In genomic region chr15:102671721-102672214, GRCm38 (mm10) we compare ENCODE assay signal across 8 mouse cellular contexts. TPM values are rescaled to one million over a fixed set of nuclear protein-coding genes. Genes with fewer than 3 reads are reported as not detected.
A peak's percentile ranks its signal among the peaks of the same experiment; 100 is the strongest.
DNase-seq lines count a peak whose midpoint lies in the region; ATAC-seq and TF ChIP-seq lines count a peak whose summit lies in the region.

No protein-coding gene starts in this region.

- H3K4me1 ChIP-seq in cortical plate, adult 2 months (ENCODE audit: control insufficient read depth, insufficient read depth, low read length), result peaks cover 3% of the 10 kb centered on the region
- H3K4me1 ChIP-seq in intestine, embryonic 15.5 days (replicated peaks), result peaks cover 12% of the 10 kb centered on the region; the same call in 1 of the 2 replicates

- no peaks in the 10 kb centered on the region for H3K9me3 ChIP-seq in intestine, embryonic 15.5 days

- H3K27ac ChIP-seq in cortical plate, adult 2 months (ENCODE audit: insufficient read depth, low read length), result peak overlapping the region; percentile 98
- peak overlapping the region; percentile 98 for H3K27ac ChIP-seq in intestine, embryonic 15.5 days

- no peak for TF ChIP-seq CTCF in cortical plate, adult 2 months (IDR thresholded peaks at IDR 0.05; ENCODE audit: extremely low read depth, insufficient read depth, low read length)

- H3K4me2 ChIP-seq in intestine, embryonic 15.5 days (replicated peaks), result peak overlapping the region; percentile 88

- H3K9ac ChIP-seq in intestine, embryonic 15.5 days, result peak overlapping the region; percentile 70

- peaks cover 5% of the 10 kb centered on the region; the same call in 1 of the 2 replicates for H3K36me3 ChIP-seq in intestine, embryonic 15.5 days

- DNase-seq in adipocyte (ENCODE audit: low spot score), result peak; percentile 77
- peak; percentile 89 for DNase-seq in gastrocnemius, postnatal 25 days
- peak; percentile 91 for DNase-seq in left cerebral cortex, postnatal 4 days
- DNase-seq in mesoderm, embryonic 11.5 days (ENCODE audit: low read depth, low spot score), result peak; percentile 88
- peak; percentile 73 for DNase-seq in right cerebral cortex, postnatal 4 days
- peak; percentile 87 to 89 for DNase-seq in urinary bladder, postnatal 4 days (ENCODE audit: low spot score in 2 of 2)

- H3K4me3 ChIP-seq in cortical plate, adult 2 months (ENCODE audit: insufficient read depth, low read length), result peak overlapping the region; percentile 25
- peak overlapping the region; percentile 48 for H3K4me3 ChIP-seq in intestine, embryonic 15.5 days (replicated peaks)

- intact Hi-C loops in left cerebral cortex, postnatal 4 days (cut with DNase I), result loop anchor here (5.0 kb wide), 1 partner anchor 44 kb away; the partner anchor contains the start of genes Atf7 and Gm28047

- H3K27me3 ChIP-seq in intestine, embryonic 15.5 days (replicated peaks), result no peaks in the 10 kb centered on the region

- under 1% methylated on average over 34 of the region's 34 CpGs for WGBS in intestine, embryonic 15.5 days

- TF ChIP-seq POLR2A in cortical plate, adult 2 months (IDR thresholded peaks at IDR 0.05; ENCODE audit: extremely low read depth, insufficient read depth, low read length), result peak; percentile 53; the same call in 1 of the 2 replicates

- ATAC-seq in intestine, embryonic 15.5 days, result peak; percentile 68

RNA-seq across cellular contexts. Expression of gene Atp5g2, which starts 0.4 kb away (rescaled TPM):
- polyA plus RNA-seq in cortical plate, adult 2 months (2012; rRNA removed), result 293 and 296 TPM in 2 replicates
- total RNA-seq in gastrocnemius, postnatal 25 days (2021), result 10 to 100 TPM; 28.6 to 29.3 TPM
- polyA plus RNA-seq in intestine, embryonic 15.5 days (2015; fragmentation: Nextera tagmentation; extraction: Ambion mirVana), result 68.2 and 73.2 TPM in 2 replicates
- 10 to 100 TPM; 13.4 to 14.1 TPM for total RNA-seq in left cerebral cortex, postnatal 4 days (2021)

RNA-seq across cellular contexts. Expression of gene Atf7, which starts 46.5 kb away (rescaled TPM):
- 50.2 and 50.7 TPM in 2 replicates for polyA plus RNA-seq in cortical plate, adult 2 months (2012; rRNA removed)
- total RNA-seq in gastrocnemius, postnatal 25 days (2021), result 10 to 100 TPM; 41.6 to 51.6 TPM
- 25.9 and 31.8 TPM in 2 replicates for polyA plus RNA-seq in intestine, embryonic 15.5 days (2015; fragmentation: Nextera tagmentation; extraction: Ambion mirVana)
- total RNA-seq in left cerebral cortex, postnatal 4 days (2021), result 10 to 100 TPM; 41.7 to 46.1 TPM

RNA-seq across cellular contexts. Expression of gene Gm28047, which starts 46.9 kb away (rescaled TPM):
- not detected in 2 replicates for polyA plus RNA-seq in cortical plate, adult 2 months (2012; rRNA removed)
- total RNA-seq in gastrocnemius, postnatal 25 days (2021), result 1 to 10 TPM in 1 of 2 experiments, not detected in 1; 1.0 TPM
- polyA plus RNA-seq in intestine, embryonic 15.5 days (2015; fragmentation: Nextera tagmentation; extraction: Ambion mirVana), result 0.57 TPM in 1 of 2 replicates, not detected in the other
- total RNA-seq in left cerebral cortex, postnatal 4 days (2021), result 1 to 10 TPM in 1 of 2 experiments, not detected in 1; 2.2 TPM

RNA-seq across cellular contexts. Expression of gene Calcoco1, which starts 50.2 kb away (rescaled TPM):
- 62.5 and 67.0 TPM in 2 replicates for polyA plus RNA-seq in cortical plate, adult 2 months (2012; rRNA removed)
- total RNA-seq in gastrocnemius, postnatal 25 days (2021), result 10 to 100 TPM; 58.1 to 58.3 TPM
- 27.7 and 28.5 TPM in 2 replicates for polyA plus RNA-seq in intestine, embryonic 15.5 days (2015; fragmentation: Nextera tagmentation; extraction: Ambion mirVana)
- 10 to 100 TPM; 44.3 to 46.7 TPM for total RNA-seq in left cerebral cortex, postnatal 4 days (2021)

Comparison
In these comparisons a context has a peak if more than half of its experiments do, and no peak if none do; other contexts are left out.
1. Peak in every context shown above with its lines: DNase-seq, ATAC-seq, H3K4me3 ChIP-seq and H3K27ac ChIP-seq.